Mouse (Mus musculus): Measurements from ENCODE around the gene Bco2.

Gene Bco2

GRCm38 (mm10) chr9:50561145-50561917 lies 6.3 kb upstream of the Bco2 start, which contains the start of gene Tex12:
Tex12 (minus strand) TSS chr9:50561325.
- DNase-seq (ENCODE audit: low read depth in 1 of 2, low spot score in 2 of 2), result no peak

- peak; percentile 37 to 56 for DNase-seq (ENCODE audit: low read depth in 1 of 2, low spot score in 2 of 2)
These were observed 514 bp downstream of the Bco2 start, which contains the start of gene Il18 for GRCm38 (mm10) chr9:50554241-50555093. Il18 (plus strand) TSS chr9:50554827.

GRCm38 (mm10) chr9:50553547-50553946 lies 1.4 kb downstream of the Bco2 start:
- DNase-seq (ENCODE audit: low read depth in 1 of 2, low spot score in 2 of 2), result no peak

GRCm38 (mm10) chr9:50552206-50552605 lies 2.8 kb downstream of the Bco2 start:
- no peak for DNase-seq (ENCODE audit: low read depth in 1 of 2, low spot score in 2 of 2)

- DNase-seq (ENCODE audit: low read depth in 1 of 2, low spot score in 2 of 2), result no peak
These were observed 6.0 kb downstream of the Bco2 start for GRCm38 (mm10) chr9:50548936-50549335.

GRCm38 (mm10) chr9:50547859-50548478 lies 7.0 kb downstream of the Bco2 start:
- no peak for DNase-seq (ENCODE audit: low read depth in 1 of 2, low spot score in 2 of 2)

- no peak for DNase-seq (ENCODE audit: low read depth in 1 of 2, low spot score in 2 of 2)
These were observed 12.6 kb downstream of the Bco2 start for GRCm38 (mm10) chr9:50542401-50542800.

- no peak for DNase-seq (ENCODE audit: low read depth in 1 of 2, low spot score in 2 of 2)
These were observed 14.8 kb downstream of the Bco2 start for GRCm38 (mm10) chr9:50540170-50540569.

- DNase-seq (ENCODE audit: low read depth in 1 of 2, low spot score in 2 of 2), result no peak
These were observed 17.7 kb downstream of the Bco2 start for GRCm38 (mm10) chr9:50537295-50537694.

GRCm38 (mm10) chr9:50536603-50537135 lies 18.3 kb downstream of the Bco2 start:
- no peak for DNase-seq (ENCODE audit: low read depth in 1 of 2, low spot score in 2 of 2)

GRCm38 (mm10) chr9:50535930-50536329 lies 19.1 kb downstream of the Bco2 start:
- no peak for DNase-seq (ENCODE audit: low read depth in 1 of 2, low spot score in 2 of 2)

- no peak for DNase-seq (ENCODE audit: low read depth in 1 of 2, low spot score in 2 of 2)
These were observed 21.2 kb downstream of the Bco2 start for GRCm38 (mm10) chr9:50533791-50534190.

- no peak for DNase-seq (ENCODE audit: low read depth in 1 of 2, low spot score in 2 of 2)
These were observed 21.7 kb downstream of the Bco2 start for GRCm38 (mm10) chr9:50533328-50533727.

- DNase-seq (ENCODE audit: low read depth in 1 of 2, low spot score in 2 of 2), result no peak
These were observed 24.1 kb downstream of the Bco2 start for GRCm38 (mm10) chr9:50530890-50531289.

- DNase-seq (ENCODE audit: low read depth in 1 of 2, low spot score in 2 of 2), result peak; percentile 93 to 96
These were observed 26.6 kb downstream of the Bco2 start, which contains the start of gene Pts for GRCm38 (mm10) chr9:50528293-50528892. Pts (minus strand) TSS chr9:50528724.

GRCm38 (mm10) chr9:50527860-50528259 lies 27.1 kb downstream of the Bco2 start:
- no peak for DNase-seq (ENCODE audit: low read depth in 1 of 2, low spot score in 2 of 2)

- DNase-seq (ENCODE audit: low read depth in 1 of 2, low spot score in 2 of 2), result no peak
These were observed 29.4 kb downstream of the Bco2 start for GRCm38 (mm10) chr9:50525585-50525984.

GRCm38 (mm10) chr9:50524936-50525335 lies 30.0 kb downstream of the Bco2 start:
- DNase-seq (ENCODE audit: low read depth in 1 of 2, low spot score in 2 of 2), result no peak

- no peak for DNase-seq (ENCODE audit: low read depth in 1 of 2, low spot score in 2 of 2)
These were observed 32.4 kb downstream of the Bco2 start for GRCm38 (mm10) chr9:50522574-50522973.

GRCm38 (mm10) chr9:50521562-50521961 lies 33.4 kb downstream of the Bco2 start:
- no peak for DNase-seq (ENCODE audit: low read depth in 1 of 2, low spot score in 2 of 2)

- no peak for DNase-seq (ENCODE audit: low read depth in 1 of 2, low spot score in 2 of 2)
These were observed 34.2 kb downstream of the Bco2 start for GRCm38 (mm10) chr9:50520748-50521147.

Measured in monocyte, adult 2 months (primary cell).